Mouse (Mus musculus): ENCODE data around the gene Selenof. TPM values are rescaled to one million over a fixed set of nuclear protein-coding genes. Genes with fewer than 3 reads are reported as not detected.

Gene Selenof
- polyA plus RNA-seq, 1 experiment from 2014 or later: 470 TPM

Other genes with a start within 250 kb of the Selenof start
- 6.3 and 6.6 TPM in 2 replicates for gene Hs2st1, start 123 bp upstream of the Selenof start, polyA plus RNA-seq (2015; fragmentation: Nextera tagmentation; extraction: Ambion mirVana)
- 144 and 148 TPM in 2 replicates for gene Sh3glb1, start 150.0 kb downstream of the Selenof start, polyA plus RNA-seq (2015; fragmentation: Nextera tagmentation; extraction: Ambion mirVana)
- 16.6 and 18.0 TPM in 2 replicates for gene Clca3a1, start 190.7 kb downstream of the Selenof start, polyA plus RNA-seq (2015; fragmentation: Nextera tagmentation; extraction: Ambion mirVana)
- gene Clca3a2, start 249.2 kb downstream of the Selenof start, polyA plus RNA-seq (2015; fragmentation: Nextera tagmentation; extraction: Ambion mirVana): 3.9 and 6.6 TPM in 2 replicates